Mouse (Mus musculus) C2C12 (cell line): ENCODE results near the gene Cpm. TPM values are rescaled to one million over a fixed set of nuclear protein-coding genes. Genes with fewer than 3 reads are reported as not detected.

ENCODE experiments used
- H3K27me3 ChIP-seq: one replicate; pipeline ENCODE4 v1.6.1; 2011; ENCODE audit not compliant: control insufficient read depth, insufficient read depth, insufficient read length
- H3K36me3 ChIP-seq: one replicate; pipeline ENCODE4 v1.6.1; 2011; ENCODE audit not compliant: control insufficient read depth, insufficient read depth
- H3K4me3 ChIP-seq: one replicate; pipeline ENCODE4 v1.5.1; 2011; ENCODE audit warnings: mild to moderate bottlenecking, control low read depth; ENCODE audit not compliant: poor library complexity, insufficient read depth, severe bottlenecking
- H3K79me2 ChIP-seq: one replicate; pipeline ENCODE4 v1.6.1; 2011; ENCODE audit not compliant: control insufficient read depth, insufficient read depth
- H3K79me3 ChIP-seq: one replicate; pipeline ENCODE4 v1.6.1; 2011; ENCODE audit warnings: low read depth, control low read depth
- H3ac ChIP-seq: one replicate; pipeline ENCODE3; 2011; ENCODE audit warnings: low read depth; ENCODE audit not compliant: control insufficient read depth, insufficient read length
- CEBPB ChIP-seq: IDR thresholded peaks from one replicate; pipeline ENCODE4 v1.6.1; 2011; ENCODE audit warnings: low read depth, mild to moderate bottlenecking, control low read depth, moderate library complexity
- CTCF ChIP-seq: IDR thresholded peaks from one replicate; pipeline ENCODE4 v1.5.1; 2011; ENCODE audit not compliant: control insufficient read depth, insufficient read depth, insufficient read length
- FOSL1 ChIP-seq: IDR thresholded peaks from one replicate; pipeline ENCODE4 v1.8.0; 2011; ENCODE audit warnings: mild to moderate bottlenecking, low read length; ENCODE audit not compliant: poor library complexity, insufficient read depth, severe bottlenecking
- MAX ChIP-seq: IDR thresholded peaks from one replicate; pipeline ENCODE4 v1.6.1; 2011; ENCODE audit warnings: mild to moderate bottlenecking, control low read depth
- MYOD1 ChIP-seq: IDR thresholded peaks from one replicate; pipeline ENCODE4 v1.6.1; 2011; ENCODE audit warnings: low read depth; ENCODE audit not compliant: control insufficient read depth, insufficient read length
- MYOG ChIP-seq: IDR thresholded peaks from one replicate; pipeline ENCODE4 v1.6.1; 2011; ENCODE audit not compliant: control insufficient read depth, insufficient read length; ENCODE audit errors: extremely low read depth
- USF1 ChIP-seq: IDR thresholded peaks from one replicate; pipeline ENCODE4 v1.6.1; 2011; ENCODE audit warnings: low read depth, mild to moderate bottlenecking, control low read depth, moderate library complexity
- polyA plus RNA-seq: library from polyadenylated mRNA; unstranded; fragments of >200 nt; fragmentation: generic; extraction: Trizol; gene quantifications from one replicate; pipeline ENCODE4 v1.2.1, GENCODE M21; 2012; ENCODE audit warnings: missing spikeins

Gene Cpm
- polyA plus RNA-seq, 1 experiment, result 0.06 TPM

- H3K79me2 ChIP-seq, result no peaks in the 10 kb centered on the region
- no peaks in the 10 kb centered on the region for H3K79me3 ChIP-seq
- no peak for TF ChIP-seq MYOD1
- no peak for TF ChIP-seq CEBPB
- TF ChIP-seq FOSL1, result no peak
- TF ChIP-seq CTCF, result no peak
- no peak for TF ChIP-seq MAX
- TF ChIP-seq USF1, result no peak
- no peak for TF ChIP-seq MYOG
- no peak overlapping the region for H3ac ChIP-seq
- H3K27me3 ChIP-seq, result no peaks in the 10 kb centered on the region
- no peaks in the 10 kb centered on the region for H3K36me3 ChIP-seq
- no peak overlapping the region for H3K4me3 ChIP-seq
Measured at GRCm38 (mm10) chr10:117647158-117647505, 17.8 kb downstream of the Cpm start.

- Histone ChIP-seq H3K4me3 (no peak overlapping the region), H3K27me3 (no peaks in the 10 kb centered on the region), H3K79me2 (no peaks in the 10 kb centered on the region), H3K36me3 (no peaks in the 10 kb centered on the region), H3ac (no peak overlapping the region), H3K79me3 (no peaks in the 10 kb centered on the region)
- no peak for TF ChIP-seq MYOD1
Measured at GRCm38 (mm10) chr10:117647964-117648472, 18.7 kb downstream of the Cpm start.

- no peaks in the 10 kb centered on the region for H3K79me3 ChIP-seq
- H3K4me3 ChIP-seq, result no peak overlapping the region
- no peaks in the 10 kb centered on the region for H3K36me3 ChIP-seq
- no peak for TF ChIP-seq MAX
- no peak for TF ChIP-seq USF1
- TF ChIP-seq MYOD1, result no peak
- H3ac ChIP-seq, result no peak overlapping the region
- no peaks in the 10 kb centered on the region for H3K27me3 ChIP-seq
- H3K79me2 ChIP-seq, result no peaks in the 10 kb centered on the region
Measured at GRCm38 (mm10) chr10:117648643-117649042, 19.3 kb downstream of the Cpm start.

- TF ChIP-seq MAX (no peak), MYOG (no peak), FOSL1 (no peak), MYOD1 (no peak), USF1 (no peak), CTCF (no peak)
- no peaks in the 10 kb centered on the region for H3K79me2 ChIP-seq
Measured at GRCm38 (mm10) chr10:117649292-117650041, 20.2 kb downstream of the Cpm start.

GRCm38 (mm10) chr10:117650042-117650655 lies 20.8 kb downstream of the Cpm start:
- Histone ChIP-seq H3K36me3 (no peaks in the 10 kb centered on the region), H3K79me3 (no peaks in the 10 kb centered on the region), H3ac (no peak overlapping the region), H3K4me3 (no peak overlapping the region), H3K27me3 (no peaks in the 10 kb centered on the region), H3K79me2 (no peaks in the 10 kb centered on the region)
- TF ChIP-seq USF1 (no peak), CEBPB (no peak), MYOD1 (no peak), FOSL1 (no peak), MAX (no peak), CTCF (no peak), MYOG (no peak)

More at GRCm38 (mm10) chr10:117649292-117650041, 20.2 kb downstream of the Cpm start:
- H3K79me3 ChIP-seq, result no peaks in the 10 kb centered on the region
- H3K36me3 ChIP-seq, result no peaks in the 10 kb centered on the region
- H3K27me3 ChIP-seq, result no peaks in the 10 kb centered on the region
- no peak overlapping the region for H3K4me3 ChIP-seq
- no peak overlapping the region for H3ac ChIP-seq

- no peak overlapping the region for H3ac ChIP-seq
- no peaks in the 10 kb centered on the region for H3K27me3 ChIP-seq
- no peaks in the 10 kb centered on the region for H3K36me3 ChIP-seq
- no peaks in the 10 kb centered on the region for H3K79me2 ChIP-seq
- no peak overlapping the region for H3K4me3 ChIP-seq
- TF ChIP-seq USF1 (no peak), MAX (no peak), CEBPB (no peak), MYOG (no peak), FOSL1 (no peak), CTCF (no peak), MYOD1 (no peak)
- H3K79me3 ChIP-seq, result no peaks in the 10 kb centered on the region
Measured at GRCm38 (mm10) chr10:117650725-117651124, 21.4 kb downstream of the Cpm start.
